Mouse (Mus musculus): ENCODE measurements around the gene Ccdc73.

DNA sequence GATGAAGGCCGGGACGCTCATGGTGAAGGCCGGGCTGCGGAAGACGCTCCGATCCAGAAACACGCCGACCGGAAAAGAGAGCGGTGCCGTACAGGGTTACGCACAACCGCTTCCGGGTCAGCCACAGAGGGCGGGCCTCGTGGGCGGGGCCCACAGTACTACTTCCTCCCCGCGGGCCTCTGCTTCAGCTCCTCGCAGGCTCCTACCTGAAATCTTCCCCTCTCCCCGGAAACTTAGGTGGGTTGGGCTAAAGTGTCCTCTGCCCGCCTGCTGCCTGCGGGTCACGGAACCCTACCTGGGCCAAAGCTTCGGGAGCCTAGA is 149.3 kb downstream of the Ccdc73 start, which contains the start of gene Eif3m:
- TF ChIP-seq CTCF (IDR thresholded peaks at IDR 0.05; ENCODE audit: low read depth) (no peak), EP300 (IDR thresholded peaks at IDR 0.05; ENCODE audit: low read depth) (peak; percentile 33; the same call in 1 of the 2 replicates)

All from heart, postnatal 0 days (tissue).